Mouse (Mus musculus) liver, embryonic 14.5 days (tissue): ENCODE measurements around the gene Kdm2a.

Experiments
- CTCF ChIP-seq: IDR thresholded peaks from 2 replicates; pipeline ENCODE4 v1.5.1; 2016; ENCODE audit warnings: antibody characterized with exemption, low read depth, control low read depth
- EP300 ChIP-seq: IDR thresholded peaks from 2 replicates; pipeline ENCODE4 v1.6.1; 2016; ENCODE audit warnings: antibody characterized with exemption, low read depth

- TF ChIP-seq CTCF: no peak
- TF ChIP-seq EP300: no peak
These were observed 64.8 kb downstream of the Kdm2a start for GRCm38 (mm10) chr19:4333100-4333775.
